Mouse (Mus musculus) kidney, postnatal 10 days (tissue): ENCODE measurements at regions not wholly inside any gene's neighbourhood (a gene's known extent, or its start where the extent isn't known, plus 50 kb on each side); places are given as distances from the start of the nearest gene placed in this dataset.

Source experiments
- DNase-seq: peaks from one replicate; pipeline ENCODE4 v3.0.0; 2021; ENCODE audit warnings: mixed read lengths

DNA sequence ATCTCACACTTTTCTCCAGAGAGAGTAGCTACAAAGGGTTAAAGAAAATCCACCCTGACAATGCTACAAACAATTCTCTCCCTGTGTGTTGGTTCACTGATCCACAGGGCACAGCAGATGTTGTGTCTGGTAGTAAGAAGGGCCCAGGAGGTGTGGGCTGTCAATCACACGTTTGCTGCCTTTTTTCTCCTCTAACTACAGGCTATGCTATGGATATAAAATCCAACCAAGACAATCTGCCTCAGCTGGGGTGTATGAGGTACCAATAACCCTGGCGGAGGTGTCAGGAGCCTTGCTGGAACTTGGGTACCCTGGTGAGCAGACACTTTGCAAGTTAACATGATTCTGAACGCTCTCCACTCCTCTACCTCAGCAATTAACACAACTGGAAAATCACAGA, 1002.1 kb upstream of the Pou3f2 start:
- DNase-seq, result no peak

DNA sequence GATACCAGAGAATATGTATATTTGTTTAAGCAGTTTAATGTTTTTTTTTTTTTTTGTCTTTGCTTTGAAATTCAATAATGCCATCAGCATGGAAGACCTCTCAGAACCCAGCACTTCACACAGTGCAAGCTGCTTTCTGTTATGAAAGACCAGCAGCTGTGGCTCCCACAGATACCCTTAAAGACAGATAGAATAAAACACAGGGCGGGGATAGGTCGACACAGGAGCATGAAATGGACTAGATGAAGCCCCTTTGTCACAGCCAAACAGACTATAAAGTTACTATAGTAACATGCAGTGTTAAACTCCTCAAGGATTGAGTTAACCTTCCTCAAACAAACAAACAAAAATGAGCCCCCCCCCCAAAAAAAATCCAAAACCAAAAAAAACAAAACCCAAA, 1003.1 kb upstream of the Pou3f2 start:
- no peak for DNase-seq

DNA sequence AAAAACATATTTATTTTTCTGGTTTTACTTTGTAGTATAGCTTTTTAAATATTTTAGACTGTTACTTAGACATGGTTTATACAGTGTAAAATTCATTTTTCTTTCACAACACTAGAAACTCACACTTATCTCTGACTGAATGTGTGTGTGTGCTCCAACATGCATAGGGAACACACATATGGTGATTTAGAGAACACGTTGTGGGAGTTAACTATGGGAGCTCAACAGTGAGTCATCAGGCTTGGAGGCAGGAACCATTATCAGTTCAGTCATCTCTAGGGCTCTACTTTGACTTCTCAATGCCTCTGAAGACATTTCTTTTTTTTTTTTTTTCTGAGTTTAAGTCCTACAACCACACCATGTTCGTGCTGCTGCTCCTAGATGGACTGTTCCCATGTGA, 997.5 kb upstream of the Mms22l start:
- no peak for DNase-seq

DNA sequence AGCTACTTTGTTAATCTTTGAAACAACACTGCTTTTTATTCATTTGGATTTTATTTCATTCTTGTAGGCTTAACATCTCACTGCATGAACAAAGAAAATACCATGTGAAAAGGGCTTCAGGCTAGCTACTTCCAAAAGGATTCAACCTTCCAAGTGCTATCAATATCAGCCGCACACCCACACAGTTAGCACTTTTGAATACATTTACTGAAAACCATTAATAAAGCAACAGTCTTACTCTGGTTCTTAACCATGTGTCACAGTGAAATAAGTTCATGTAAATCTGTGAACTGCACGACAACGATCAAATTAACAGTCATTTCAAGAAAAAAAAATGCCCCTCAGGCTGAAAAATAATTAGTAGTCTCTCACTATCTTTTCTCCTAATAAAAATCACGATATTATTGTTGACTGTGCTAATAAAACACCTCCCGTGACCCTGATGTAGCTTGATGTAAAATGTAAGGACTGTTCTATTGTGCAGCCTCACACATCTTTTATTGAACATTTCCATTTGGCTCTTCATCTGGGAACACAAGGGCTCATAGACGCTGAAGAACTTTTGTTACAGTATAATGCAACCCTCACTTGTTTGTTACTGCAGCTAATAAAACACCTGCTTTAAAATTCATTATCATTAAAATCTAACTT, 991.4 kb upstream of the Mms22l start:
- no peak for DNase-seq

DNA sequence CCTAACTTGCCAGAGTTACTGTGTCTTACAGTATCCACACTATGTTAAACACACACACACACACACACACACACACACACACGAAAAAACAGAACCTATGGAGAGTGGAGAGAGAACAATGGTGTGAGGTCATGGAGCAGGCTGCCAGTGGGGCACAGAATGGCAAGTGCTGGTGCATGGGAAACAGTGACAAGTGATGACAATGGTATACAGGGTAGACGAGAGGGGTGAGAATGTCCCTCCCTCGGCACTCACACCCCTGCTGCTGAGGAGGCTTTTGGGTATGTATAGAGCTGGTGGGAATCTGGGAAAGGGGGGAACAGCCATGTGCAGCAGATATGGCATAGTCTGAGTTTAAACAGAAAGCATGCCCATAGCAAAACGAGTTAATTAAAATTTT, 985.4 kb upstream of the Mms22l start:
- no peak for DNase-seq

DNA sequence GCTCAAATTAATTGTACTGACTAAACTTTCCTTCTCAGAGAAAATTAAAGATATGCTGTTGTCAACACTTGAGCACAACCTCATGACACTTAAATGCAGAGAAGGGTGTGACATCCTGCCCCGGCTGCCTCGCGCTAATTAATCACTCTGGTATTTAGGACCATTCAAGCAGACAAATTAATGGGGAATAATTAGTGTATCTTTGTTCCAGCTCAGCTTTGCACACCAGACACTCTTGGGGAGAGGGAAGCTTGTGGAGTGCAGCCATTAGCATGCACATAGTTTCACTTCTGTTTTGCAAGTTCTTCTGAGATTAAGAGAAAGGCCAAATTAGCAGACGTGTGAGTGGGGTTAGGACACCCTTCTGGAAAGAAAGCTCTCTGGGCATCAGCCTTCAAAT, 984.2 kb upstream of the Mms22l start:
- DNase-seq, result peak; percentile 5

DNA sequence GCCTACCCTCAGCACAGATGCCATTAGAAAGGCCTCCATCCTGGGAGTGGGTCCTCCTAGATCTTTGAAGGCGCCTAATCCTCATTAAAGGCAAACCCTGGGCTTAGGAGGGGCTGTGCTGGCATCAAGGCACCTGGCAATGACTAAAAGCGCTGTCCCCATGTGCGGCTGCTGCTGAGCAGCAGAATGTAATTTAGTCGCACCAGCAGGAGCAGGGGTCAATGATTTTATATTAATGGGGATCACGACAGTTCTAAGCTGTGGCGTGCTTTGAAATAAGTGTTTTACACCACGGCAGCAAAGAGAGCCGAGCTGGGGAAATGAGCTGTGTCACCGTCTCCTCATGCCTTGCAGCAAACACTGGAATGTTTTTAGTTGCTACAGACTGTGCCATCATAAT, 982.3 kb upstream of the Mms22l start:
- DNase-seq, result no peak
